Mouse (Mus musculus): ENCODE data around the gene Zcchc14.

DNA sequence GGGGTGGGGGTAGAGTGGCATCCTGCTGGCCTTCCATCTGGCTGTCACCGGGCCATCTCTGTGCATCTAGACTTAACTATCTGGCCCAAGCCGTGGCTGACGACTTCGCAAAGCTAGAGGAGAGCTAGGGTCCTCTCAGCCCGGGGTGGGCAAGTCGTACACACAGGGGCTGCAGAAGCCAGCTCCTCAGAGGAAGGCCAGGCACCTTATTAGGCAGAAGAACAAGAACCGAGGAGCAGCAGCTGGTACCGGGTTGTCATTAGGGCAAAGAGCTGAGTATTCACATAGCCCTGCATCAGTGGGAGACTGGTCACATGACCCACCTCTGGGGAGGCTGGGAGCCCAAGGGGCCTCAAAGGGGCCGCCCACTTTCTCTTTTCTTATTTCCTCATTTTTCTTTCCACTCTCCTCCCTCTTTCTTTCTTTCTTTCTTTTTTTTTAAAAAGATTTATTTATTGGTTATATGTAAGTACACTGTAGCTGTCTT, 46.0 kb upstream of the Zcchc14 start:
- TF ChIP-seq GATA1 (IDR thresholded peaks at IDR 0.05; ENCODE audit: borderline replicate concordance, low read length) (no peak), FLI1 (IDR thresholded peaks at IDR 0.05; ENCODE audit: low read length) (no peak)

All from megakaryocyte, embryonic 14.5 days (primary cell).